Mouse (Mus musculus) limb, embryonic 11.5 days (tissue): ENCODE data around the gene Crebbp. TPM values are rescaled to one million over a fixed set of nuclear protein-coding genes. Genes with fewer than 3 reads are reported as not detected.

Source experiments
- ATAC-seq: fragments of 200-750 bp; cut with Nextera tagmentation; 2 replicates; pipeline ENCODE4 v1.8.0; 2017; ENCODE audit warnings: low read depth; ENCODE audit not compliant: insufficient number of reproducible peaks, low FRiP score, low TSS enrichment
- DNase-seq: peaks from one replicate; pipeline ENCODE4 v3.0.0-alpha.2; 2015; ENCODE audit warnings: low spot score
- H3K27ac ChIP-seq: fragments of 300-500 bp; sonication (generic); replicated peaks from 2 replicates; pipeline ENCODE4 v1.5.1; 2014; ENCODE audit warnings: low read depth, mild to moderate bottlenecking, low read length
- H3K27me3 ChIP-seq: fragments of 300-500 bp; sonication (generic); 2 replicates; pipeline ENCODE4 v1.6.1; 2014; ENCODE audit warnings: mild to moderate bottlenecking, low read length, mixed read lengths; ENCODE audit not compliant: control insufficient read depth, insufficient read depth
- H3K36me3 ChIP-seq: fragments of 300-500 bp; sonication (generic); 2 replicates; pipeline ENCODE4 v1.6.1; 2014; ENCODE audit warnings: mild to moderate bottlenecking, low read length, moderate library complexity, mixed read lengths; ENCODE audit not compliant: control insufficient read depth, insufficient read depth
- H3K4me1 ChIP-seq: fragments of 300-500 bp; sonication (generic); 2 replicates; pipeline ENCODE4 v1.6.1; 2014; ENCODE audit warnings: low read length, mixed read lengths; ENCODE audit not compliant: control insufficient read depth, insufficient read depth
- H3K4me2 ChIP-seq: fragments of 300-500 bp; sonication (generic); 2 replicates; pipeline ENCODE4 v1.6.1; 2014; ENCODE audit warnings: low read depth, mild to moderate bottlenecking, moderate library complexity; ENCODE audit not compliant: severe bottlenecking
- H3K4me3 ChIP-seq: fragments of 300-500 bp; sonication (generic); 2 replicates; pipeline ENCODE4 v1.5.1; 2014; ENCODE audit warnings: low read depth, low read length
- H3K9ac ChIP-seq: fragments of 300-500 bp; sonication (generic); 2 replicates; pipeline ENCODE4 v1.6.1; 2014; ENCODE audit warnings: mild to moderate bottlenecking, low read length
- H3K9me3 ChIP-seq: fragments of 300-500 bp; sonication (generic); 2 replicates; pipeline ENCODE4 v1.6.1; 2016; ENCODE audit warnings: low read length; ENCODE audit not compliant: control insufficient read depth
- WGBS: fragments of 180-500 bp; shearing (Covaris S2); extraction: QIAGEN DNeasy Blood & Tissue Kit; methylation state at CpG from one replicate; pipeline ENCODE4 v1.1.7; 2014; 5-methylcytosine and 5-hydroxymethylcytosine counted together
- polyA plus RNA-seq: library from polyadenylated mRNA; unstranded; fragments of >200 nt; fragmentation: Nextera tagmentation; extraction: Ambion mirVana; gene quantifications from 2 replicates; pipeline ENCODE4 v1.2.1, GENCODE M21; 2014

The Crebbp gene
- polyA plus RNA-seq, 1 experiment from 2014 or later, result 42.4 TPM

DNA sequence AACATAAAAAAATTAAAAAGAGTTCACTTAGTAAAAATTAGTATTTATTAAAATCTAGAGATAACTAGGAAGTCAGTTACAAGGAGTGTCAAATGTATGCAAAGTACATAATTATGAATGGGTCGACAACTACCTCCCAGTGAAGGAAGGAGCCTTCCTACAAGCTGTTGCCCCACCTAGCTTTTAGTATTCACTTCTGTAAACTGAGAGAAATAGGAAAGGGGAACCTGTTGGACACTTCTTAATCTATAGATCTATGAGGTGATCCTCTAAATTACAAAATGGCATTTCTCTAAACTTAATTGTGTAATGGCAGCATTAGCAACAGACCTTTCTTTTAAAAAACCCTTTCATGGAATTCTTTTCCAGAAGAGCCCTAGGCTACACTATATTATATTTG is 84.9 kb downstream of the Crebbp start:
- Histone ChIP-seq H3K9me3 (no peaks in the 10 kb centered on the region), H3K36me3 (peaks cover 15% of the 10 kb centered on the region; the same call in 1 of the 2 replicates), H3K4me1 (no peaks in the 10 kb centered on the region), H3K4me3 (no peak overlapping the region), H3K27ac (no peak overlapping the region), H3K9ac (no peak overlapping the region), H3K27me3 (no peaks in the 10 kb centered on the region), H3K4me2 (no peak overlapping the region)
- 82% methylated on average over 1 of the region's 1 CpGs for WGBS
- DNase-seq (no peak), ATAC-seq (no peak)

- Histone ChIP-seq H3K36me3 (peaks cover 27% of the 10 kb centered on the region), H3K4me2 (no peak overlapping the region), H3K27ac (no peak overlapping the region), H3K4me1 (no peaks in the 10 kb centered on the region), H3K9me3 (no peaks in the 10 kb centered on the region), H3K27me3 (no peaks in the 10 kb centered on the region), H3K9ac (no peak overlapping the region), H3K4me3 (no peak overlapping the region)
- no peak for DNase-seq
- no peak for ATAC-seq
- 96% methylated on average over 4 of the region's 4 CpGs for WGBS
Measured at GRCm38 (mm10) chr16:4117072-4117471, 96.7 kb downstream of the Crebbp start.

- Histone ChIP-seq H3K4me2 (no peak overlapping the region), H3K4me1 (no peaks in the 10 kb centered on the region), H3K4me3 (no peak overlapping the region), H3K27me3 (no peaks in the 10 kb centered on the region), H3K36me3 (peaks cover 17% of the 10 kb centered on the region), H3K27ac (no peak overlapping the region), H3K9ac (no peak overlapping the region), H3K9me3 (no peaks in the 10 kb centered on the region)
- 84% methylated on average over 2 of the region's 2 CpGs for WGBS
- DNase-seq (no peak), ATAC-seq (no peak)
Measured at GRCm38 (mm10) chr16:4100374-4100773, 113.4 kb downstream of the Crebbp start.

- Histone ChIP-seq H3K27me3 (no peaks in the 10 kb centered on the region), H3K4me1 (no peaks in the 10 kb centered on the region), H3K36me3 (peaks cover 30% of the 10 kb centered on the region), H3K27ac (no peak overlapping the region), H3K9ac (no peak overlapping the region), H3K4me2 (no peak overlapping the region), H3K4me3 (no peak overlapping the region), H3K9me3 (no peaks in the 10 kb centered on the region)
- 97% methylated on average over 1 of the region's 1 CpGs for whole genome bisulfite sequencing
- ATAC-seq (no peak), DNase-seq (no peak)
Measured at GRCm38 (mm10) chr16:4097521-4097920, 116.3 kb downstream of the Crebbp start.

DNA sequence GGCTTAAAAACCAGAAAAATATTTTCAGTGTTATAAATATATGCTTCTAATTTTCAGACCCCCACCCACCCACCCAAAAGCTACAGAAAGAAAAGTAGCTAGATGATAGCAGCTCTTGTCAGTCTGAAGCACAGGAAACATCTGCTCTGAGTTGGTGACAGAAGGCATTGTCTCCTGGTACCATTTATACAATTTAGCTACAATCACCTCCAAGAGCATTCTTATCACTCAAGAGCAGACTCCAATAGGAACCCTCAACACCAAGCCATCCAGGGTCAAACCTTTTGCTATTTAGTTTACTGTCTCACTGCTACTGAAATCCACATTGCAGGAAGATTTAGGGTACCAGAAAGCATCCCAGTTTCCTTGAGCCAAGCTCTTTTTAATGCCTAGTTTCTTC is 116.9 kb downstream of the Crebbp start:
- H3K9ac ChIP-seq, result no peak overlapping the region
- H3K4me1 ChIP-seq, result no peaks in the 10 kb centered on the region
- no peak overlapping the region for H3K4me2 ChIP-seq
- H3K4me3 ChIP-seq, result no peak overlapping the region
- H3K9me3 ChIP-seq, result no peaks in the 10 kb centered on the region
- no peak for ATAC-seq
- DNase-seq, result no peak
- H3K27me3 ChIP-seq, result no peaks in the 10 kb centered on the region
- peaks cover 32% of the 10 kb centered on the region for H3K36me3 ChIP-seq
- H3K27ac ChIP-seq, result no peak overlapping the region

DNA sequence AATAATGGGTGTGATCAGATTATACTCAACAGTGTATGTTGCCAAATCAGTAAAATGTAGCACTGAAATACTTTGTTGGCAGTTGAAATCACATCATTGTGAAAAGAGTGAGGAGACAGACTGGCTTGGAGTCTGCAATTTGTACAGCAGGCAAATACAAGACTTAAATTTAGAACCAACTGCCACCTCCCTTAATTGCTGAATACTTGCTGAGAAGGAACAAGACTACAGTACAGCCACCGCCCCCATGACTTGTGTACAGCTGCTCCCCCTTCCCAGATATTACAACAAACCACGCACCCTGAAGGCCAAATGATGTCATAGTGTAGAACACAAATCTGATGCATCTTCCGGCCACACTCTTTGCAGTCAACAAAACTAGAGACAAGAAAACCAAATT is 117.7 kb downstream of the Crebbp start:
- no peak for ATAC-seq
- Histone ChIP-seq H3K27me3 (no peaks in the 10 kb centered on the region), H3K27ac (no peak overlapping the region), H3K9ac (no peak overlapping the region), H3K4me3 (no peak overlapping the region), H3K9me3 (no peaks in the 10 kb centered on the region), H3K36me3 (peaks cover 29% of the 10 kb centered on the region), H3K4me1 (no peaks in the 10 kb centered on the region), H3K4me2 (no peak overlapping the region)
- 94% methylated on average over 3 of the region's 3 CpGs for WGBS
- no peak for DNase-seq

- Histone ChIP-seq H3K4me3 (no peak overlapping the region), H3K9ac (no peak overlapping the region), H3K27me3 (no peaks in the 10 kb centered on the region), H3K27ac (no peak overlapping the region), H3K4me2 (no peak overlapping the region), H3K9me3 (no peaks in the 10 kb centered on the region), H3K4me1 (no peaks in the 10 kb centered on the region), H3K36me3 (peaks cover 46% of the 10 kb centered on the region)
- ATAC-seq (no peak), DNase-seq (no peak)
- WGBS, result 92% methylated on average over 8 of the region's 8 CpGs
Measured at GRCm38 (mm10) chr16:4087214-4087913, 126.4 kb downstream of the Crebbp start.

DNA sequence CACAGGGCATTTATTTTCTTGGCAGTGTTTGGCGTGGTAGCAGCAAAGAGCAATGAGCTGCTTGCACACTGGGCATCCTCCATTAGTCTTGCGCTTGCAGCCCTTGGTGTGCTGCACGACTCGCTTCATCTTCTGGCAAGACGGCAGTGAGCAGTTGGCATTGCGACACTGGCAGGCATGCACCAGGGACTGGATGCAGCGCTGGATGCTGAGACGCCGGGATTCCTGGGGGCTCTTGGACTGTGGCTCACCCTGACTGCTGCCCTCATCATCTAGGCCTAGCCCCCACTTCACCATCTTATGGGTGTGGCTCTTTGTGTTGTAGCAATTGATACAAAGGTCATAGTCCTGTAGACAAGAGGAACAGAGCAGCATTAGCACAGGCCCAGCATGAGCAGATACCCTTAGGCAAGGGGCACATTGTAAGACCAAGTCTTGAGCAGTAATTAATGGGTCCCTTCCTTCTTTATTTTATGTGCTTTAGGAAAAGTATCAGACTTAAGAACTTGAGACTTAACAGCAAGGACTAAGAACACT is 127.9 kb downstream of the Crebbp start:
- Histone ChIP-seq H3K27ac (no peak overlapping the region), H3K9me3 (no peaks in the 10 kb centered on the region), H3K9ac (no peak overlapping the region), H3K4me1 (no peaks in the 10 kb centered on the region), H3K36me3 (peaks cover 43% of the 10 kb centered on the region), H3K4me3 (no peak overlapping the region), H3K27me3 (no peaks in the 10 kb centered on the region), H3K4me2 (no peak overlapping the region)
- 96% methylated on average over 9 of the region's 9 CpGs for whole genome bisulfite sequencing
- ATAC-seq (no peak), DNase-seq (no peak)

GRCm38 (mm10) chr16:4085051-4085450 is 128.7 kb downstream of the Crebbp start:
- WGBS, result 98% methylated on average over 7 of the region's 7 CpGs
- H3K9ac ChIP-seq, result no peak overlapping the region
- no peak for DNase-seq
- H3K4me1 ChIP-seq, result no peaks in the 10 kb centered on the region
- H3K4me2 ChIP-seq, result no peak overlapping the region
- H3K9me3 ChIP-seq, result no peaks in the 10 kb centered on the region
- no peak overlapping the region for H3K27ac ChIP-seq
- H3K36me3 ChIP-seq, result peaks cover 40% of the 10 kb centered on the region
- no peak for ATAC-seq
- H3K4me3 ChIP-seq, result no peak overlapping the region
- no peaks in the 10 kb centered on the region for H3K27me3 ChIP-seq
